Mouse (Mus musculus): Measurements from ENCODE around the gene Ndufc1.
A peak's percentile ranks its signal among the peaks of the same experiment; 100 is the strongest.
"Not testable (repeated sequence)": the region's sequence is repeated elsewhere in the genome, so short reads cannot be mapped to it uniquely, and the experiment has no call there.

The Ndufc1 gene

DNA sequence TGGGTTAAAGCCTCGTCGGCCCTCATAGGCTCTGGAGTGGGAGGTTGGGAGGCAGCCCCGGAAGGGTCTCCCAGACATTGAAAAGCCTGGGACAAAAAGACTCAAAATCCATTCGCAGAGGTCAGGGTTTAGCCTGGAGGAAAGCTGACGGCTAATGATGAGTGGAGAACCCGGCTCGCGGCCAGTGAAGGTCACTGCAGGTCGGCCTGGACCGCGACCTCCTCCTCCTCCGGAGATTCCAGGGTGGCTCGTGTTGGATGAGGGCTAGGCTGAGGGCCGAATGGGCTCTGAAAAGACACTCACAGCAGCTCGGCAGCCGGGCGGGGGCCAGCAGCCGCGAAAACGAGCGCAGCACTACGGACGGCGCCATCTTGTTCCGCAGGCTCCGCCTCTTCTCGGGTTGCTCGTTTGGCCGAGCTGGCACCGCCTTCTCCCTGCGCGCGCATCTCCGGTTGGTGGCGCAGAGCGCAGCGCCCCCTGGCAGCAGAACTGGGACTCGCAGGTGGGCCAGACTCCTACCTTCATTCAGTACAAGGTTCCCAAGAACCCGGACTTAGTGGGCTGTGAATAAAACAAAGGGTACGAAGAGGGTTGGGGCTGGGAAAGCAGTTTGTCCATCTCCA, at the start of gene Ndufc1:
TSS of gene Ndufc1 (minus strand) at position 428 of the 623 bp plus-strand sequence.
- DNase-seq, result peak; percentile 99

DNA sequence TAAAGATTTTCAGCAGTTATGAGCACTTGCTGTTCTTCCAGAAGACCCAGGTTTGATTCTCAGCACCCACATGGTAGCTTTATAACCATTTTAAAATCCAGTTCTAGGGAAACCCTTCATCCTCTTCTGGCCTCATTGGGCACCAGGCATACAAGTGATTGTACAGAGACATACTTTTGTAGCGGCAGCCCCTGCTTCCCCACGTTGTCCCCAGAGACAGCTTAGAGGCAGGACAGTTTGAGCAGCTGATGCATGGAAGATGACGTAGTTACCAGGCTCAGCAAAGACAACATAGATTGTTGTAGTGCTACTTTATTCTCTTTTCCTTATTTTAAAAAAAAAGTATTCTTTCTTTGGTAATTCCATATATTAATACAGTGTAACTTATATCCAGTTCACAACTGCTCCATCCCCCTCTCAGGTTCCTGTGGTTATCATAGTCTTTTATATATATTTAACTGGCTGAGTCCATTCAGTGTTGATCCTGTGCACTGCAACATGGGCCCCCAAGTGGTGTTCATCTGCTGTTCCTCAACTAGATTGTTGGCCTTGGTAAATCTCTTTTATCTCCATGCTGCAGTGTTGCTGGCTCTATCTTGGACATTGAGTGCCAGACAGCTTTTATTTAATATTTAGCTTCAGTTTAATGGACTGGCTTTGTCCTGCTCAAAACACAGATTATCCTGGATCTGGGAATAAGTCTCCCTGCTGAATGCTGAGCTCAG, 26.2 kb upstream of the Ndufc1 start:
- no peak for DNase-seq

DNA sequence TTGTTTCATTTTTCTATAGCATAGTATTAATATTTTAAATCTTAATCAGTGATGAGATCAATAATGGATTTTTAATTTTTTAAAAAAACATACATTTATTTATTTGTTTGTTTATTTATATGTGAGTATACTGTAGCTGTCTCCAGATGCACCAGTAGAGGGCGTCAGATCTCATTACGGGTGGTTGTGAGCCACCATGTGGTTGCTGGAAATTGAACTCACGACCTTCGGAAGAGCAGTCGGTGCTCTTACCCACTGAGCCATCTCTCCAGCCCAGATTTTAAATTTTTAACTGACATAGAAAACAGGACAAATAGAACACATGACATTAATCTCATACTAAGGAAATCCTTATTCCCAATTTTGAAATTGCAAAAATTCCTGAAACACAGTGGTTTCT, 25.6 kb upstream of the Ndufc1 start:
- not testable (repeated sequence) for DNase-seq

DNA sequence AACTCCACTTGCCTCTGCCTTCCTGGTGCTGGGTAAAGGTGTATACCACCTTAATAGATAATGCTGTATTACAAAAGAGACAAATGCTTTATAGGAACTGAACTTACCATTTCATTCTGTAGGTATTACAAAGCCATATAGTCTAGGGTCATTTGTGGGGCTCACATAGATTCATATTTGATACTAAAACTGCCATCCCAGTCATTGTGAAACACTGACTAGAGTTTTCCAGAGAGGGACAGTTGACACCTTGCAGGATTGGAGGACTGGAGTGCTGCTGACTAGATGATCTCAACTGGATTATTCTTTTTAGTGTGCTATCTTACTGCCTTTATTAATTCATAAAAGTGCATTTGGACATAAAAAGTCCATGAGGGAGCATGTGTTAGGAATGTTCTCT, 16.6 kb upstream of the Ndufc1 start:
- no peak for DNase-seq

DNA sequence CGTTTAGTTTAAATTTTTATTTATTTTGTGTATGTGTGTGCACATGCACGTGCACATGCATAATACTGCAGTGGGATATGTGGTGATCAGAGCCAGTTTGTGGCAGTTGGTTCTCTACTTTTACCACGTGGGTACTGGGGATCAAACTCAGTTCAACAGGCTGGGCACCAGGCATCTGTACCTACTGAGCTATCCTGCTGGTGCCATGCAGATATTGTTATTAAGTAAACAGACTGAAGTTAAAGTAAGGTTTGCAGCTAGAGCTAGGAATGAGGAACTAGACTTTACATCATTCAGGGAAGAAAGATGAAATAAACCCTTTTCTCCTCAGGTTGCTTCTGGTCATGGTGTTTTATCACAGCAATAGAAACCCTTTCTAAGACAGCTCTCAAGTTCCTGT, 13.1 kb upstream of the Ndufc1 start:
- no peak for DNase-seq

DNA sequence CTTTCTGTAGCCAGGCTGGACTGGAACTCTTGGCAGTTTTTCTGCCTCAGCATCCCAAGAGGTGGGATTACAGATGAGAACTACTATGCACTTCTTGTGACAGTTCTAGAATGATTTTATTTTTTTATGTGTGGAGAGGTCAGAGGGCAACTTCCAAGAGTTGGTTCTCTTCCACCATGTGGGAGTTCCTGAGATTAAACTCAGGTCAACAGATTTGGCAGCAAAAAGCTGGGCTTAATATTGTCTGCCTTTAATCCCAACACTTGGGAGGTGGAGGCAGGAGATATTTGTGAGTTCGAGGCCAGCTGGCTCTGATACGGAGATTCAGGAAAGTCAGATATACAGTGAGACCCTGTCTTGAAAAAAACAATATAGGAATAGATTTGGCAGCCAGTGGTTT, 9.2 kb upstream of the Ndufc1 start:
- no peak for DNase-seq

DNA sequence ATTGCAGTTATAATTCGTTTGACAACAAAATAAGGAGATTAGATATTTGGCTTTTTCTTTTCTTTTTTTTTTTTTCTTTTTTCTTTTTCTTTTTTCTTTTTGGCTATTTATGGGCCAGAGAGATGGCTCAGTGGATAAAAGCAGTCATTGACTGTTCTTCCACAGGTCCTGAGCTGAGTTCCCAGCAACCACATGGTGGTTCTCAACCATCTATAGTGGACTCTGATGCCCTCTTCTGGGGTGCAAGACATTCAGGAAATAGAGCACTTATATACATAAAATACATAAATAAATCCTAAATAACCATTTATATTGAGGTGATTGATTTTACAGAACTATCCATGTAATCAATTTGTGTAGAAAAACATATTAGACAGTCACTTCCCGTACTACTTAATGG, 8.7 kb upstream of the Ndufc1 start:
- no peak for DNase-seq

DNA sequence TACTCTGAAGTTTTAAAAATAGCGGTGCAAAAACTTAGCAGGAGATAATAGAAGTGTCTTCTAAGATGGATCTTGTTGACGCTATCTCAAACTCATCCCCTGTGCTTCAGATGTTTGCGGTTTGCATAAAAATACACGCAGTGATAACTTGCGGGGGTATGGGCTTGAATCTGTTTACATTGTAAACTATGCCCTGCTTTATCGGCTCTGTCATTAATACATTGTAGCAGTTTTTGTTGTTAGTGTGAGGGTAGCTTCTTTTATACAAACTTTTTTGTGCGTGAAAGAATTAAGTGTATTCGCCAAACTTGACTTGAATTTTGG, 8.3 kb upstream of the Ndufc1 start:
- no peak for DNase-seq

DNA sequence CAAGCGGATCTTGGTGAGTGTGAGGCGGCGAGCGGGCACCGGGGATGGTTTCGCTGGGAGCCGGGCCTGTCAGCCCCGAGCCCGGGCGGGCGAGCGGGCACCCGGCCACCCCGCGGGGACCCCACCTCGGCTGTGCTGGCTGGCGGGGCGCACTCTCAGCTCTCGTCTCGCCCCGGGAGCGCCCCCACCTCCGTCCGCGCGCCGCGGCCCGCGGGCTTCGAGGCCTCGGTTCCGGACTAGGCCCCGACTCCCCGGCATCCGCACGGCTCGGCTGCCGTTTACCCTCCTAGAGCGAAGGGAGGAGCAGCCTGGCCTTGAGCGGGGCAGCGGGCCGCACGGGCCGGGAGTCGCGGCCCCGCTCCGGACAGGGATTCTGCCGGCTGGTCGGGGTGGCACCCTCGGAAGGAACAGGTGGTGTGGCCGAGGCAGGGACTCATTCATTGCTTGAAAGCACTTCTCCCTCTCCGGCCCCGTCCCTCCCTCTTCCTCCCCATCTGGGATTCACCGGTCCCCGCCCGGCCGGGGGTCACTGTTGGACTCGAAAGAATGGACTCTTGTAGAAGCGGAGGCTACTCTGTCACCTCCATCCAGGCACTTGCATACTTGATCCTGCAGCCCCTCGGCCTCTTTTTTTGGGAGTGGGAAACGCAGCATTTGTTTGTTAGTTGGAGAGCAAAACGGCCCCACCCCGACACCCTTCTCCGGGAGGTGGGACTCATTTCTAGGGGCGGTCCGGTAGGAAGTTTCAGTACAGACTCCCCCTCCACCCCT, 7.8 kb upstream of the Ndufc1 start:
- peak; percentile 72 for DNase-seq

DNA sequence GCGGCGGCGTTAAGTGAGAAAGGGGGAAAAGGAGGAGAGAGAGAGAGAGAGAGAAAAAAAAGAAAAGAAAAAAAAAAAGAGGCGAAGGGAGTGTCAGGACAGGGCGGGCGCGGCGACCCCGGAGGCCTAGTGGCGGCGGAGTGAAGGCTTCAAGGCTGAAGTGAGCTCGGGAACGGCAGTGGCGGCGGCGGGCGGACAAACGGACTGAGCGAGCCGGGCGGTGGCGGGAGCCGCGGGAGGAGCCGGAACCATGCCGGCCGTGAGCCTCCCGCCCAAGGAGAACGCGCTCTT, 7.2 kb upstream of the Ndufc1 start:
- DNase-seq, result no peak

DNA sequence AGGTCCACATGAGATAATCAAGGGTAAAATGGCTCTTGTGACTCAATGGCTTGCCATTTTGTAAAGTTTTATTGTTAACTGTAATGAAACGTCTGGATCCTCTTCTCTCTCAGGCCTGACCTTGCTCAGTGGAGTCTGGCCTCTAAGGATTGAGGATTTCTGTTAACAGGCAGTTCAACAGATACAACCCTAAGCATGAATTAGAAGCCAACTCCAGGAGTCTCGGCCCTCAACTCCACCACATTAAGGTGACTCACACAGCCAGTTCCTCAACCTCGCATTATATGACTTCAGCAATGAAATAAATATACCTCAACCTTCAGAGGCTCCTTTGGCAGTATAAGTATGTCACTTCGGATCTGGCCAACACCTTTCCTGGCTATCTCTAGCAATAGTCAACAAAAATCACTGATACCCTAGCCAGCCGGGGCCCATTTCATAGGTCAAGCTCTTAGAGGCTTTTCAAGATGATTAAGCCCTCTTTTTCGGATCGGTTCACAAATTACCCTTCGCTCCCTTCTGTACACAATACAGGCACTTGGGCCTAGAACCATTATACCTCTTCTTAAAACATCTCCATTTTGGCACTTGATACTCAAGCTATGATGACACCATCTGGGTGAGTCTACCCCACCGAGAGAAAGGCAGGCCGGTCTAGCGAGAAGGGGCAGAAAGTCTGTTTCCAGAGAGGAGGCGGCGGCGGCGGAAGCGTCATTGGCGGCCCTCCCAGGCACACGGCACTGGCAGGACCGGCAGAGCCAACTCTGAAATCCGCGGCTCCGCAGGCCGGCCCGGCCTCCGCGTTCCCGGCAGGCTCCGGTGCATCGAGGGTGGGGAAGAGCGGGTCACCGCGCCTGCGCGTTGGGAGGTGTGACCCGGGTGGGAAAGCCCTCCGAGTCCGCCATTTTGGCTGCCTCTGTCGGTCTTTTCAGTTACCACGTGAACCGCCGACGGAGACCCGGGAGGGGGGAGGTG, 6.6 kb upstream of the Ndufc1 start, which contains the start of gene Naa15:
TSS of gene Naa15 (plus strand) at position 51 of the 975 bp plus-strand sequence.
- DNase-seq, result peak; percentile 97

DNA sequence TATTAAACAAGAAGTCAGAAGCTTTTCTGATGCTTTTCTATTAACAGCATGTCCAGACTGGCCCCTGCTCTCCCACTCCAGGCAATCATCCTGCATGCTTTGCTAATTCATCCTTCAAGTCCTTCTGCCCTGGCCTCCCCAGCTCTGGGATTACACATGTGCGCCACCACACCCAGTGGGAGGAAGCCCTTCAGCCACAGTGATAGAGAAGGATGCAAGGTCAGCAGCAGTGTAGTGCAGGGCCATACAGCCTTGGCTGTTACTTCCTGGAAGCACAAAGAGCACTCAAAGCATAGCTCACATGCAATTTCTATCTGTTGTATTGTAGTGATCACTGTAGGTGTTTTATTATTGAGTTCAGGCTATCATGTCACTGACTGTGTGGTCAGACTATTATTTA, 4.5 kb upstream of the Ndufc1 start:
- DNase-seq, result peak; percentile 25

DNA sequence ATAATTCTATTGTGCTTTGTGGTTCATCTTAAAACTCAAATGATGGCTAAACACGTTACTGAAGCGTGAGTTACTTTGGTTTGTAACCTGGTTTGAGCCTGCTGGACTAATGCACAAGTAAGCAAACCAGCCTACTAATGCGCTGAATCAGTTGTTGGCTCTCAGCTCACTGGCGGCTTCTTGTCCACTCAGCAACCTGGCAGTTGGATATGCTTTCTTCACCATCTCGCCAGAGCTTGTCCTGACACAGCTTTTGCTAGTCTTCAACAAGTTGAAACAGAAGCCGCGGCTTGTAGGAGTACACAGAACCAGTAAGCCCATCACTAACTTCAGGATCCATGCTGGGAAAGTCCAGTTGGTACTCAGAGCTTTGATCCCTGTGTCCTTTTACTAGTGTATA, 3.7 kb upstream of the Ndufc1 start:
- no peak for DNase-seq

DNA sequence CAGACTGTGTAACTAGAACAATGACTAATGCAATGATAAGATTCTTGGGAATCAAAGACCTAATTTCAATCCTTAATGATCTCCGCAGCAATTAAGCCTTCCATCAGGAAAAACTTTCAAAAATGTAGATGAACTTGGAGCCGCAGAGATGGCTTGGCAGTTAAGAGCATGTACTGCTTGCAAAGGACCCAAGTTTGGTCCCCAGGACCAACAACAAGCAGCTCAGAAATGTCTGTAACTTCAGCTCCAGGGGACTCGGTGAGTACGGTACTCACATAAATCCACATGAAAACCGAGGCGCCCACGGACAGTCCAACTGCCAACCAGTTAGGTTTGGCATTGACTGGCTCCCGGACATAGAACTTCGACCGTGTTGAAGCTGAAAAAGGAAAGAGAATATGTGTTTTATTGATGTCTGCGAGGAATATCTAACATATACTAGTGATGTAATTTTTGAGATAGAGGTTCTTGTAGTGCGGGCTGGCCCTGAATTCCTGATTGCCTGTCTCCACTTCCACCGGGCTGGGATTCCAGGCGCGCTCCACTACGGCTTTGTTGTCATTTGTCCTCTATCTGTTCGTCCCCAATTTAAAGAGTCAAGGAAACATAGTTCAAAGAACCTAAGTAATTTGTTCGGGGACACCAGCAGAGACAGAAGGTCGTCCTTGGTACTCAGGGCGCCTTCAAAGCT, 773 bp downstream of the Ndufc1 start:
- peak; percentile 24 for DNase-seq

DNA sequence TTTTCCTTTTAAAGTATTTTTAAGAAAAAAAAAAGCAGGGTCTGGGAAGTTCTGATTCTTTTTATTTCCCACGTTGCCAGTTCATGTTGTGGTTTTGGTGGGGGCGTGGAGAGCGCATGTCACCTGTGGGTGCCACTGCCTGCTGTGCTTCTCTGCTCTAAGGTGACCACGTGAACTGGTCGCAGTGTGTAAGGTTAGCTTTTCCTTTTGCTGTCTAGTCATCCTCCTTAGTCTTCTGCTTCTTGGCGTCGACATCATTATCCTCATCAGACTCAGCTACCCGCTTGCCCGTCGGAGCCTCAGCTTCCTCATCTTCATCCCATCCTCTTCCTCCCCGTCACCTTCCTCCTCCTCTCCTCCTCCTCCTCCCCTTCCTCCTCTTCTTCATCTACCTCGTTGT, 6.2 kb downstream of the Ndufc1 start:
- no peak for DNase-seq

DNA sequence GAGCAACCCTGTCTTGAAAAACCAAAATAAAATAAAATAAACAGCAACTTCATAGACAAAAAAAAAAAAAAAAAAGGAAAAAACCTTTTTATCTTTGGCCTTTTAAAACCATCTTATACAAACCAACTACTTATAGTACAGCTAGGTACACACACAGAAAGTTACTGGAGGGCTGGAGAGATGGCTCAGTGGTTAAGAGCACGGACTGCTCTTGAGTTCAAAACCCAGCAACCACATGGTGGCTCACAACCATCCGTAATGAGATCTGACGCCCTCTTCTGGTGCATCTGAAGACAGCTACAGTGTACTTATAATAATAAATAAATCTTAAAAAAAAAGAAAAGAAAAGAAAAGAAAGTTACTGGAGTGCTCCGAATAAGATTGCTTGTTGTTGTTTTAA, 6.7 kb downstream of the Ndufc1 start:
- not testable (repeated sequence) for DNase-seq

DNA sequence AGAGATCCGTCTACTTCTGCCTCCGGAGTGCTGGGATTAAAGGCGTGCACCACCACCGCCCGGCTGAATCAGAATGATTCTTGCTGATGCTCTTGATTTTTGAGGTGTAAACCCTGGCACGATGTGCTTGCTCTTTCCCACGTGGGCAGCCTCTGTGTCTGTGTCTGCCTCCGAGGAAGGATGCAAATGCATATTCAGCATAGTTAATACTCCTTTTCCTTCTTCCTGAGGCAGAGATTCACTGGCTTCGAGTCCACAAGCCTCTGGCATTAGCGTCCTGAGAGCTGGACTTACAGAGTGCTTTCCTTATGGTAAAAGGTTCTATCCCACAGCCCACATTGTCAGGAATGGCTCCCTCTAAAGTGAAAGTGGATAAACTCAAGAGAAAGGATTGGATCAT, 8.1 kb downstream of the Ndufc1 start:
- DNase-seq, result no peak

DNA sequence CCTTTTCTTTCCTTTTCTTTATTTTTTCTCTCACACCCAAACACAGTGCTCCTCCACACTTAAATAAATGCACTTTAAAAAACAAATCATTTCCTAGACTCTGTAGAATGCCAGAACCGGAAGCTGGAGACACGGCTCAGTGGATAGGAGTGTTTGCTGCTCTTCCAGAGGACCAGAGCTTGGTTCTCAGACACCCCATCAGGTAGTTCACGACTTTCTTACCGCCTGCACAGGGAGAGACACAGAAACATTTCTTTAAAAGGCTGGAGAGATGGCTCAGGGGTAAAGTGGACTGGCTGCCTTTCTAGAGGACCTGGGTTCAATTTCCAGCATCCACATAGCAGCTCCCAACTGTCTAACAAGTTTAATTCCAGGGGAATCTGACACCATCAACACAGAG, 9.3 kb downstream of the Ndufc1 start:
- no peak for DNase-seq

DNA sequence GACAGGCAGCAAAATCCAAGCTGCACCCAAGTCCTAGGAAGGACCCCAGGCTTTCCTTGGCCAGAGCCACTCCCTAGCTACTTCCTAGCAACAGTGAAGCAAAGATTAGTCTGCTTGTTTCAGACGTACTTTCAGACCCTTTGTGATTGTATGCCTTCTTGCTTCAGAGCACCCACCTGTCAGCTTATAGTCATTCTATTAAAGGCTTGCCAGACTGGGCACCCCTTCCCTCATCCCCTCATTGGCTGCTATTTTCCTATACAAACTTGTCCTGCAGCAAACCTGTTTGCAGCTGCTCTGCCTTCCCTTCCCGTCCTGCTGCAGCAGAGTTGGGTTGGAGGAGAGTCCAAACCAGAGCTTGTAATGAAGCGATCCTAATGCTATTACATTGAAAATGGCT, 10.1 kb downstream of the Ndufc1 start:
- DNase-seq, result no peak

DNA sequence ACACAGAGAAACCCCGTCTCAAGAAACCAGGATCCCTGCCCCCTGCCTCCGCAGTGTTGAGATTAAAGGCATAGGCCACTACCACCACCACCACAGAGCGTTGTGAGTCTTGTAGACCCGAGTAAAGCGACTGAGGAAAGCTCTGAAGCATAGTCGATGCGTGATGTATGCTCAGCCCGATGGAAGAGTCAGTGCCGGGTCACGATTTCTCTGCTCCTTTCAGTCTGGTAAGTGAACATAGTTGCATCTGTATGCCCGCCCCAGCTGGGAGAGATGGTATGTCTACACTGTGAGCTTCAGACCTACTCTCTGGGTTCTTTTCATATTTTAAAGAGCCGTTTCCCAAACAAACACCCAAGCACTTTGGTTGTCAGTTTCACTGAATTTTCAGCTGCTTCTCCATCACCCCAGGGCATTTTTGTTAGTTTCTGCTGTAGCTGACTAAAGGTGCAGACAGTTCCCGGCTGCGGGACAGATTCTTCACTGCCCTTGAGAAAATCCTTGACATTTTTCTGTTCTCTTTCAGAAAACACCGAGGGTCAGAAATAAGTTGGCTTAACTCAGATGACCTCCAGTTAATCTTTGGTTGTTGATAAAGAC, 11.0 kb downstream of the Ndufc1 start:
- no peak for DNase-seq

DNA sequence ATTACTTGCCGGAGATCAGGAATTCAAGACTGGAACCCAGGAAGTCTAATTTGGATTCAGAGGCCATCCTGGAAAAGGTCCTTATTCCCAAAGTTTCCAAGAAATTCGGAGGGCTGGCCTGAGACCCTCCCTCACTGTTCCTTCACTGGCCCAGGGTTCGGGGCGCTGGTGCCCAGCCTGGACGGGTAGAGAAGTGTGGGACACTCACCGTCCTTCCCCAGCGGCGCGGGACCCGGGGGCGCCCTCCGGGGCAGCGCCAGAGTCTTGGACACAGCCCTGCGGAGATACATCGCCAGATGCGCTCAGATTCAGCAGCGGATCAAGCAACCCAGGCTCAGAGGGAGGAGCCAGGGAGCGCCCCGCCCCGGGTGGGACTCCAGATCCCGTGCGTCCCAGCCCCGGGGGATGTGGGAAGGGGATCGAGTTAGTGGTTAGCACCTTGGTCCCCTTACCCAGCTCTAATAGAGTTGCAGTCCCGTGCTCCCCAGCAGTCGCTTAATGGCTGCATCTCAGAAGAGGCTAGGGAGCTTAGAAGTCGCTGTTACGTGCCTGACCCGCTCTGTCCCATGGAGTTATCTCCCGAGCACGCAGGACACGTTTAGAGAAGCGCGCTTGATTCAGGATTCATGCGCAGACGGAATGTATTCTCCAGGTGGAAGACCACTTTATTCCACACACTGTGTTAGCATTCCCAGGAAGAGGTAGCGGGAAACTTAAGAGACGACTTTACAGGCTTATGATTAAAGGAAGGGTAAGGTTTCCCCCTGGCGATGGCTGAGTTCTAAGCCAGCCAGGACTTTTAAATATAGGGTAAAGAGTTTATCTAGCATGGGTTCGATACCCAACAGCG, 12.3 kb downstream of the Ndufc1 start, which contains the start of gene Mgarp:
TSS of gene Mgarp (minus strand) at position 520 of the 850 bp plus-strand sequence.
- peak; percentile 85 for DNase-seq

Measured in kidney, postnatal 10 days (tissue).